Mouse (Mus musculus): ENCODE data around the gene Gm49776.
"Not testable (repeated sequence)": the region's sequence is repeated elsewhere in the genome, so short reads cannot be mapped to it uniquely, and the experiment has no call there.

Gene Gm49776

DNA sequence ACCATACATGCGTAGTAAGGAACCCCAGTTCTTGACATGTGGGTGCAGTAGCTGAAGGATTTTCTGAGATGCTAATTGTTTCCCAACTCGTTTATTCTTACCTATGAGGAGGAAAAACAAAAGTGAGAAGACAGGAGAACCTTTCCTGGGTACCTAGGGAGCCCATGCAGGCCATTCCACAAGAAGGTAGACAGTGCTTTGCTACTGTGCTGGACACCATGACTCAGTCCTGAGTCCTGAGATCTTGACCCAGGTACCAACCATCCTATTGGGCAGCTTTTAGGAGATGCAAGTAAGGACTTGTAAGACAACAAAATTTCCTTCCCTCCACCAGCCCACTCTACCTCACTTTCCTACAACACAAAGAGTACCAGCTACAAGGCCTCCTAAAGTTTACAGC, at the start of gene Gm49776:
Gene Gm49776, minus strand, starts transcription at position 101 of the 400 bp plus-strand sequence.
- DNase-seq = no peak

- DNase-seq = not testable (repeated sequence)
These were observed 31.5 kb upstream of the Gm49776 start for GRCm38 (mm10) chr16:18289614-18290013.

DNA sequence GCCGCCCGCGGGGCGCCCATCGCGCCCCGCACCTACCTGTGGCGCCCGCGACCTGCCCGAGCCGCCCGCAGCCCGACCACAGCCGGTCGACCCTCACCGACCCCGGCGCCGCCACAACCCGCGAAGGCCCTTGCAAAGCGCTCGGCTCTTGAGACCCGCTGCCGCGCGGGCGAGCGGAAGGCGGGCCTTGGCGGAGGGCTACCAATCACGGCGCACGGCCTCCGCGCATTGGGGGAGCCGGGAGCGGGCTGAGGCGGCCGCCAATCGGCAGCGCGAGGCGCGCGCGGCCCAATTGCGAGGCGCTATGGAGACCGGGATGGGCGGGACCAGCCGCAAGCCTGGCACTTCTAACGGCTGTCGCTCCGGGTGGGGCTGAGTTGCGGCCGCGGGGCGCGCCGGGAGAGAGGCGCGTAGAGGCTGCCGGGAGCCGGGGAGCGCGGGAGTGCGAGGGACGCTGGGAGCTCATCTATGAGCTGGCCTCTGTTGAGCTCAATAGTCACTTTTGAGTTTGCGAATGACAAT, 31.0 kb upstream of the Gm49776 start, which contains the start of gene Dgcr8:
Gene Dgcr8, minus strand, starts transcription at position 180 of the 522 bp plus-strand sequence.
- peak; percentile 99 for DNase-seq

DNA sequence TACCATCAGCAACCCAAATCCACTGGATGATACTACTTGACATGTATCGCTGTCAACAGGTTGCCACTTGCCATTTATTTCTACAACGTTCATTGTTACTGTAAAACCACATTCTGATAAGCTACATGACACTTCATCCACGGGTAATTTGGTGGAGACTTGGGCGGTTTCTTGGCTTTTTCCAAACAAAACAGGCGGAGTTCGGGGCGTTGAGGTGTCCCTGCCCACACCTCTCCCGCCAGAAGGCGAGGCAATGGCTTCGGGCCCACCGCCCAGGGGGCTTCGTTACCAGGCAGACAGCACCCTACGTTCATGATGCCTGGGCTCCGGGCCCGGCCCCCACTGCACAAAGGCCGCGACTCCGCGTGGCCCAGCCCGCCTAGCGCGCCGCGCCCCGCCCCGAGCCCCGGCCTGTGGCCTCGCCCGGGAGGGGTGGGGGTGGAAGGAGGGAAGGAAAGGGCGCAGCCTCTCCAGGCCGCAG, 30.5 kb upstream of the Gm49776 start:
- peak; percentile 88 for DNase-seq

DNA sequence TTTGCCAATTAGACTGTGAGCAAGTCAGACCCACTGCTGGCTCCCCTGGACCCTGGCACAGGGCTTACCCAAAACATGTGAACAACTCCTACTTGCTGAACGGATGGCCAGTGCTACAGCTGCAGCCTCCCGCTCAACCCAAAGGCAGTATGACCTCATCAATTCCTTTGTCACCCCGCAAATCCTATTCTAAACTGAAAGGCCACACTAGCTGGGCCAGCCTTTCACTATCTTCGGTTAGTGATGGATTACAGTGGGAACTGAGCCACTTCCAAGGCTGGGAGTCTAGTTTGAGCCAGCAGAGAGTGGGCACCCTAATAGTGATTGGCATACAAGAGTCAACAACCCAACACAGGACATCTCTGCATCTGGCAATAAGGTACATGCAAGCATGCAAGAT, 30.0 kb upstream of the Gm49776 start:
- DNase-seq = peak; percentile 12

GRCm38 (mm10) chr16:18275166-18275565, 17.0 kb upstream of the Gm49776 start:
- no peak for DNase-seq

GRCm38 (mm10) chr16:18268182-18268581, 10.1 kb upstream of the Gm49776 start:
- peak; percentile 46 for DNase-seq

GRCm38 (mm10) chr16:18265024-18265423, 6.9 kb upstream of the Gm49776 start:
- no peak for DNase-seq

GRCm38 (mm10) chr16:18253866-18254265, 4.3 kb downstream of the Gm49776 start:
- DNase-seq = no peak

DNA sequence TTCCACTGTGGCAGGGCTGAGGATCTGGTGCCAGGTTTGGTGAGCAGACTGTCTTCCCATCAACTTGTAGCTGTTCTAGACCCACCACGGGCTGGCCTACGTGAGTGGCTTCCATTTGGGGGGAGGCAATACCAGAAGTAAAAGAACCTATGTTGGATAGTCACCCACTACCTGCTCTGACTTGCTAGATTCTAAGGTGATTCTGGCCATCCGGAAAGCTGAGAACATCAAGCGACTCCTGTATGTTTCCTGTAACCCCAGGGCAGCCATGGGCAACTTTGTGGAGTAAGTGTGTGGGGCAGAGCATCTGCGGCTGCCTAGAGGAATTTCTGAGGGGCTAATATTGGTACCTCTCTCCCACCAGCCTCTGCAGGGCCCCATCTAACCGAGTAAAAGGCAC, 5.4 kb downstream of the Gm49776 start:
- no peak for DNase-seq

- no peak for DNase-seq
These were observed 7.0 kb downstream of the Gm49776 start for GRCm38 (mm10) chr16:18250828-18251790.

GRCm38 (mm10) chr16:18250231-18250630, 7.9 kb downstream of the Gm49776 start:
- DNase-seq = no peak

GRCm38 (mm10) chr16:18249364-18249967, 8.7 kb downstream of the Gm49776 start:
- peak; percentile 57 for DNase-seq

DNA sequence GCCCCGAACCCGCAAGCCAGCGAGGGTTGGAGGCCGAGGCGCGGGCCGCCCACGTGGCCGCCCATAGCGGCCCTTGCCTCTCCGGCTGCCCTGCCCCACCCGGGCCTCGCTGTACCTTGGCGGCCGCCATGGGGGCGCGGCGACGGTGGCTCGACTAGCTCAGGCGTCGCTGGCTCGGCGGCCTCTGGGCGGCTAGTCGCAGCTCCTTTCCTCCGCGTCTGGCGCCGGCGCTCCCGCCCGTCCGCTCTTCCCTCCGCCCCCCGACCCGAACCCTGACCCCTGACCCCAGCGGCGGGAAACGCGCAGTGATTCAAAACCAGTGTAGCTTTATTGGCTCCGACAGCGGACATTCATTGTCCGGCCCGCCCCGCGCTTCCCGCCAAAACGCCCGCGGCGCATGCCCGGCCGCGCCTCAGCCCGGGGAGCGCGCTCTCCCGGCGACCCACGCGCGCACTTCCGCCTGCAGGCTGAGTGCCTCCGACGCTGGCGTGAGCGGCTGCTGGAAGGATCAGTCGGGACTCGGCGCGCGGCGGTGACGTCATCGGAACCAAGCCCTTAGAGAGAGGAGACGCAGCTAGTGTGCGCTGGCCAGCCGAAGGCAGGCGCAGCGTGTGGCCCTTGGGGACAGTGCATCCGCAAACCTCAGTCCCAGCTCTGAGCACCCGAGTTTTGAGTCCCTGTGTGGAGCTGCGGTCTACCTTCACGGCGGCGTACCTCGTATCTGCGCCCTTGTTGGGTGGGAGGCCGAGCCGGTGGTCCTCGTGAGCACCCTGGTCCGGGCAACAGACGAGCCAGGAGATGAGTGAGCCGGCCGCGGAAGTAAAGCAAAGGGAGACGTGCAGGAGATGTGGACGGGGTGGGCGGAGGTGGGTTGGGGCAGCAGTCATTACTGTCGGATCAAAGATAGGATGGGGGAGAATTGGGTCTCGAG, 9.4 kb downstream of the Gm49776 start, which contains the start of the genes Trmt2a and Ranbp1:
Gene Trmt2a, plus strand, starts transcription at position 247 of the 931 bp plus-strand sequence.
Gene Ranbp1, minus strand, starts transcription at position 300 of the 931 bp plus-strand sequence.
- DNase-seq = peak; percentile 98

GRCm38 (mm10) chr16:18247521-18248399, 10.4 kb downstream of the Gm49776 start:
- DNase-seq = no peak

DNA sequence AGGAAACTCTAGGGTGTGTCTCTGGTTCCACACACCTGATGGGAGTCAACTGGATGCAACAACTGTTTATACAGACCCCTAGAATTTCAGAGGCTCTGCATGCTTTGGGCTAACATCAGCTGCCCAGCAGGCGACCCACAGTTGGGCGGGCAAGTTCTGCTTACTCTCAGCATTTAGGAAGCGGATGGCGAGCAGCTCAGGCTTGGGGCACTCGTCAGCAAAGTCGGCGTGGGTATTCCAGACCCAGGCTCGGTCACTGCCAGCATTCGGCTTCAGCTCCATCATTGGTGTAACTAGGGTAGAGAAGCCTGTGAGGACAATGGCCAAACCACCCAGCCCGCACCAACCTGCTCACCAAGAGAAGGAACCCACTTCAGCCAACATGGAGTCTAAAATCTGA, 16.5 kb downstream of the Gm49776 start:
- DNase-seq = no peak

- no peak for DNase-seq
These were observed 21.2 kb downstream of the Gm49776 start for GRCm38 (mm10) chr16:18236676-18237501.

DNA sequence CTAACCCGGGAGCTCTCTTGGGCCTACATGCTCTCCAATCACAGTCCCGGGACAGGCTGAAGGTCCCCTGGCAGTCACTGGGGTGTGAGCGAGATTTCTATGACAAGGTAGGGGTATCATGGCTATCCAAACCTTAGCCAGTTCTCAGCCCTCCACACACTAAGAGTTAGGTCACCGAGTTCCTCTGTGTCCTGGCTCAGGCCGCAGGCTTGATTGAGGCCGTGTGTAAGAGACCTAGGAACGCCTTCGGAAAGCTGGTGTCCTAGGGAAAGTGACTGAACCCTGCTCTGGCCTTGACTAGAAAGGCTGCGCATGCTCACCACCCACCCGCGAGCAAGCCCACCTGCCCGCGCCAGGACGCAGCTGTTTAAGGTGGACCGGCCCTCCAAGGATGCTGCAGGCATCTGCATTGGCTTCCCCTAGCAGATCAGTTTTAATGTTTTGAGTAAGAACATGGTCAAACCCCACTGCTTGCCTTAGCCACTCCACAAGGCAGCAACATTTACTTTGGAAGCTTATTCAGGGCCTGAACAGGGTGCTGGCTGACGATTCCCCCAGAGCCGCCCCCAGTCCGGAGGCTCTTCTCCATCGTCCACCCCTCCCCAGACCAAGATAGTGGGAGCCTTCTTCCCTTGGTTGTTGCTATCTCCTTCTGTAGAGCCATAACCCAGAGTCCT, 22.6 kb downstream of the Gm49776 start:
- peak; percentile 75 for DNase-seq

- peak; percentile 79 for DNase-seq
These were observed 23.3 kb downstream of the Gm49776 start, which contains the start of gene Zdhhc8 for GRCm38 (mm10) chr16:18234671-18235388. TSS of gene Zdhhc8 (minus strand) at chr16:18235136.
